Mouse (Mus musculus) MEL (cell line): ENCODE data around the gene Klf12. TPM values are rescaled to one million over a fixed set of nuclear protein-coding genes. Genes with fewer than 3 reads are reported as not detected.

Experiments
- DNase-seq: peaks from one replicate; pipeline ENCODE4 v3.0.0; 2011; ENCODE audit warnings: low read depth, low spot score
- H3K27ac ChIP-seq: 2 replicates; pipeline ENCODE4 v1.5.1; 2012; ENCODE audit warnings: low read depth, mild to moderate bottlenecking, control low read depth, low read length, moderate library complexity; ENCODE audit not compliant: control insufficient read depth
- H3K27me3 ChIP-seq, 2 experiments: fragments of 150-350 bp in 1 of 2; sonication (generic) in 1 of 2; 2 replicates each; pipeline ENCODE4 v1.6.1; 2012; ENCODE audit warnings: low read length in 2 of 2, mild to moderate bottlenecking in 2 of 2, improper control_type of control experiment in 1 of 2, moderate library complexity in 1 of 2; ENCODE audit not compliant: insufficient read depth in 2 of 2, control insufficient read depth in 1 of 2
- H3K36me3 ChIP-seq, 2 experiments: 2 replicates each; pipeline ENCODE4 v1.6.1; 2012 to 2014; ENCODE audit warnings: low read length in 2 of 2, improper control_type of control experiment in 1 of 2, inconsistent platforms in 1 of 2, mild to moderate bottlenecking in 1 of 2; ENCODE audit not compliant: insufficient read depth in 2 of 2, control insufficient read depth in 1 of 2
- H3K4me1 ChIP-seq, 2 experiments: fragments of 150-350 bp in 1 of 2; sonication (generic) in 1 of 2; 2 replicates each; pipeline ENCODE4 v1.6.1; 2012; ENCODE audit warnings: low read length in 2 of 2, improper control_type of control experiment in 1 of 2, mild to moderate bottlenecking in 1 of 2; ENCODE audit not compliant: insufficient read depth in 2 of 2, control insufficient read depth in 1 of 2
- H3K4me3 ChIP-seq, 2 experiments: fragments of 150-350 bp in 1 of 2; sonication (generic) in 1 of 2; 2 replicates each; pipeline ENCODE4 v1.5.1; 2012; ENCODE audit warnings: low read depth in 2 of 2, low read length in 2 of 2, mild to moderate bottlenecking in 2 of 2, moderate library complexity in 2 of 2, control low read depth in 1 of 2, improper control_type of control experiment in 1 of 2; ENCODE audit not compliant: control insufficient read depth in 1 of 2, insufficient read depth in 1 of 2
- H3K79me2 ChIP-seq: 2 replicates; pipeline ENCODE4 v1.6.1; 2012; ENCODE audit warnings: mild to moderate bottlenecking, low read length, moderate library complexity; ENCODE audit not compliant: control insufficient read depth, poor library complexity, insufficient read depth
- H3K9ac ChIP-seq: 2 replicates; pipeline ENCODE4 v1.6.1; 2012; ENCODE audit warnings: low read depth, mild to moderate bottlenecking, control low read depth, low read length, moderate library complexity; ENCODE audit not compliant: control insufficient read depth, poor library complexity, severe bottlenecking
- H3K9me3 ChIP-seq: fragments of 150-350 bp; sonication (generic); replicated peaks from 2 replicates; pipeline ENCODE4 v1.6.1; 2012; ENCODE audit warnings: mild to moderate bottlenecking, low read length, improper control_type of control experiment, moderate library complexity; ENCODE audit not compliant: insufficient read depth
- BHLHE40 ChIP-seq: IDR thresholded peaks from 2 replicates; pipeline ENCODE4 v1.6.1; 2012; ENCODE audit warnings: low read depth, mild to moderate bottlenecking, inconsistent platforms, low read length, improper control_type of control experiment, borderline replicate concordance
- CHD2 ChIP-seq: IDR thresholded peaks from 2 replicates; pipeline ENCODE4 v1.6.1; 2011; ENCODE audit warnings: low read length, improper control_type of control experiment
- E2F4 ChIP-seq: IDR thresholded peaks from 2 replicates; pipeline ENCODE4 v1.6.1; 2011; ENCODE audit warnings: low read depth, low read length, improper control_type of control experiment, borderline replicate concordance
- EP300 ChIP-seq, 2 experiments: IDR thresholded peaks; 2 replicates each; pipeline ENCODE4 v1.6.1; 2011; ENCODE audit warnings: improper control_type of control experiment in 2 of 2, low read length in 2 of 2, low read depth in 1 of 2, mild to moderate bottlenecking in 1 of 2
- ETS1 ChIP-seq: IDR thresholded peaks from 2 replicates; pipeline ENCODE4 v1.6.1; 2012; ENCODE audit warnings: low read depth, mild to moderate bottlenecking, inconsistent platforms, low read length, improper control_type of control experiment, moderate library complexity
- GATA1 ChIP-seq: IDR thresholded peaks from 2 replicates; pipeline ENCODE4 v1.6.1; 2011; ENCODE audit warnings: low read depth, low read length, improper control_type of control experiment
- HCFC1 ChIP-seq: IDR thresholded peaks from 2 replicates; pipeline ENCODE4 v1.6.1; 2012; ENCODE audit warnings: low read depth, mild to moderate bottlenecking, inconsistent platforms, low read length, improper control_type of control experiment, moderate library complexity
- JUND ChIP-seq: IDR thresholded peaks from 2 replicates; pipeline ENCODE4 v1.6.1; 2011; ENCODE audit warnings: low read depth, mild to moderate bottlenecking, improper control_type of control experiment, low read length
- MAFK ChIP-seq: IDR thresholded peaks from 2 replicates; pipeline ENCODE4 v1.6.1; 2011; ENCODE audit warnings: low read depth, mild to moderate bottlenecking, low read length, improper control_type of control experiment, borderline replicate concordance
- MAX ChIP-seq: IDR thresholded peaks from 2 replicates; pipeline ENCODE4 v1.6.1; 2011; ENCODE audit warnings: low read length, improper control_type of control experiment
- MEF2A ChIP-seq: IDR thresholded peaks from 2 replicates; pipeline ENCODE4 v1.6.1; 2014; ENCODE audit warnings: low read depth, mild to moderate bottlenecking, inconsistent platforms, low read length, improper control_type of control experiment; ENCODE audit not compliant: poor library complexity, insufficient replicate concordance, severe bottlenecking; ENCODE audit errors: extremely low read depth
- MXI1 ChIP-seq: IDR thresholded peaks from 2 replicates; pipeline ENCODE4 v1.6.1; 2011; ENCODE audit warnings: mild to moderate bottlenecking, low read depth, low read length, improper control_type of control experiment
- MYC ChIP-seq: IDR thresholded peaks from 2 replicates; pipeline ENCODE4 v1.6.1; 2011; ENCODE audit warnings: low read depth, mild to moderate bottlenecking, low read length, improper control_type of control experiment, moderate library complexity
- NELFE ChIP-seq: IDR thresholded peaks from 2 replicates; pipeline ENCODE4 v1.6.1; 2011; ENCODE audit warnings: low read depth, low read length, improper control_type of control experiment
- NRF1 ChIP-seq: IDR thresholded peaks from 2 replicates; pipeline ENCODE4 v1.6.1; 2014; ENCODE audit warnings: low read depth, mild to moderate bottlenecking, inconsistent platforms, low read length, improper control_type of control experiment, moderate library complexity; ENCODE audit not compliant: poor library complexity, insufficient read depth, severe bottlenecking
- POLR2A ChIP-seq, 2 experiments: IDR thresholded peaks; 2 replicates each; pipeline ENCODE4 v1.6.1; 2011 to 2012; ENCODE audit warnings: low read length in 2 of 2, mild to moderate bottlenecking in 2 of 2, control low read depth in 1 of 2, improper control_type of control experiment in 1 of 2, low read depth in 1 of 2, moderate library complexity in 1 of 2; ENCODE audit not compliant: control insufficient read depth in 1 of 2, insufficient read depth in 1 of 2, poor library complexity in 1 of 2
- RCOR1 ChIP-seq: IDR thresholded peaks from 2 replicates; pipeline ENCODE4 v1.6.1; 2012; ENCODE audit warnings: low read depth, mild to moderate bottlenecking, inconsistent platforms, low read length, improper control_type of control experiment
- SIN3A ChIP-seq: IDR thresholded peaks from 2 replicates; pipeline ENCODE4 v1.6.1; 2012; ENCODE audit warnings: low read length, improper control_type of control experiment, inconsistent platforms
- SMC3 ChIP-seq: IDR thresholded peaks from 2 replicates; pipeline ENCODE4 v1.6.1; 2011; ENCODE audit warnings: low read depth, low read length, improper control_type of control experiment
- TAL1 ChIP-seq: IDR thresholded peaks from 2 replicates; pipeline ENCODE4 v1.6.1; 2012; ENCODE audit warnings: mild to moderate bottlenecking, inconsistent platforms, low read length, moderate library complexity, mixed read lengths
- TBP ChIP-seq: IDR thresholded peaks from 2 replicates; pipeline ENCODE4 v1.8.0; 2011; ENCODE audit warnings: low read depth, low read length, improper control_type of control experiment
- TCF12 ChIP-seq: IDR thresholded peaks from 2 replicates; pipeline ENCODE4 v1.6.1; 2014; ENCODE audit warnings: low read depth, mild to moderate bottlenecking, inconsistent platforms, low read length, improper control_type of control experiment, moderate library complexity
- UBTF ChIP-seq: IDR thresholded peaks from 2 replicates; pipeline ENCODE4 v1.6.1; 2012; ENCODE audit warnings: low read depth, mild to moderate bottlenecking, inconsistent platforms, low read length, improper control_type of control experiment, moderate library complexity, borderline replicate concordance; ENCODE audit not compliant: insufficient read depth
- USF1 ChIP-seq: IDR thresholded peaks from 2 replicates; pipeline ENCODE4 v1.6.1; 2014; ENCODE audit warnings: low read depth, mild to moderate bottlenecking, inconsistent platforms, low read length, improper control_type of control experiment, moderate library complexity
- ZKSCAN1 ChIP-seq: IDR thresholded peaks from 2 replicates; pipeline ENCODE4 v1.6.1; 2012; ENCODE audit warnings: low read depth, mild to moderate bottlenecking, inconsistent platforms, low read length, improper control_type of control experiment, moderate library complexity
- ZMIZ1 ChIP-seq: IDR thresholded peaks from 2 replicates; pipeline ENCODE4 v1.6.1; 2012; ENCODE audit warnings: low read depth, mild to moderate bottlenecking, inconsistent platforms, low read length, improper control_type of control experiment, moderate library complexity
- ZNF384 ChIP-seq: IDR thresholded peaks from 2 replicates; pipeline ENCODE4 v1.6.1; 2012; ENCODE audit warnings: low read depth, mild to moderate bottlenecking, inconsistent platforms, low read length, improper control_type of control experiment
- polyA plus RNA-seq, 2 experiments: library from polyadenylated mRNA; stranded (reverse) in 1 of 2; unstranded in 1 of 2; fragments of >175 nt in 1 of 2; fragments of >200 nt in 1 of 2; gene quantifications; 2 replicates each; pipeline versions ENCODE4 v1.2.1 to v1.2.4; 2012; ENCODE audit warnings: low replicate concordance in 2 of 2, low read depth in 1 of 2; ENCODE audit not compliant: insufficient read length in 2 of 2, insufficient read depth in 1 of 2, missing spikeins in 1 of 2
- total RNA-seq: library from RNA; depleted of rRNA; stranded (reverse); fragments of 300-350 nt; gene quantifications from 2 replicates; pipeline ENCODE4 v1.2.3, GENCODE M21; 2012

Klf12 gene
- total and polyA plus RNA-seq, 3 experiments = 0.42 to 1.2 TPM; not detected in 1

GRCm38 (mm10) chr14:99850350-99850749 is 434.1 kb downstream of the Klf12 start:
- Histone ChIP-seq H3K27me3 (no peaks in the 10 kb centered on the region), H3K4me1 (peaks cover 19 to 32% of the 10 kb centered on the region in 2 experiments), H3K27ac (no peak overlapping the region), H3K9ac (no peak overlapping the region), H3K79me2 (no peaks in the 10 kb centered on the region), H3K36me3 (peaks cover 0 to 18% of the 10 kb centered on the region in 2 experiments; a peak in 2 of 4 replicates), H3K4me3 (no peak overlapping the region), H3K9me3 (no peaks in the 10 kb centered on the region)
- TF ChIP-seq ZKSCAN1 (no peak), TCF12 (no peak), GATA1 (no peak), HCFC1 (no peak), NRF1 (no peak), TBP (no peak), SIN3A (no peak), ZNF384 (no peak)
- no peak for DNase-seq

GRCm38 (mm10) chr14:99847502-99847901 is 437.0 kb downstream of the Klf12 start:
- Histone ChIP-seq H3K9ac (no peak overlapping the region), H3K79me2 (no peaks in the 10 kb centered on the region), H3K4me1 (peaks cover 16 to 17% of the 10 kb centered on the region in 2 experiments; a peak in 3 of 4 replicates), H3K27ac (peak overlapping the region; percentile 36), H3K27me3 (no peaks in the 10 kb centered on the region), H3K36me3 (peaks cover 0 to 10% of the 10 kb centered on the region in 2 experiments; a peak in 2 of 4 replicates), H3K9me3 (no peaks in the 10 kb centered on the region), H3K4me3 (no peak overlapping the region)
- 0 out of 2 replicates have a peak, but pooled peaks have one; percentile 40 for TF ChIP-seq SIN3A
- no peak for TF ChIP-seq CHD2
- peak; percentile 38; the same call in 1 of the 2 replicates for TF ChIP-seq MAFK
- 0 out of 2 replicates have a peak, but pooled peaks have one; percentile 35 for TF ChIP-seq HCFC1
- no peak for TF ChIP-seq NELFE
- no peak for TF ChIP-seq NRF1
- TF ChIP-seq MYC = peak; percentile 51; the same call in 1 of the 2 replicates
- peak; percentile 95 for TF ChIP-seq TCF12
- peak; percentile 72 for TF ChIP-seq ETS1
- no peak for TF ChIP-seq USF1
- TF ChIP-seq ZMIZ1 = no peak
- TF ChIP-seq SMC3 = no peak
- no peak for TF ChIP-seq JUND
- peak; percentile 46; the same call in 1 of the 2 replicates for TF ChIP-seq MXI1
- peak; percentile 41; the same call in 1 of the 2 replicates for TF ChIP-seq MEF2A
- peak; percentile 92 for TF ChIP-seq GATA1
- TF ChIP-seq TAL1 = peak; percentile 65
- peak; percentile 92 to 94 for TF ChIP-seq EP300 (IDR thresholded peaks at IDR 0.05; ENCODE audit: low read depth in 1 of 2, low read length in 2 of 2)
- no peak for TF ChIP-seq UBTF
- no peak for TF ChIP-seq POLR2A (IDR thresholded peaks at IDR 0.05; ENCODE audit: control insufficient read depth in 1 of 2, insufficient read depth in 1 of 2, low read depth in 1 of 2, low read length in 2 of 2, poor library complexity in 1 of 2)
- peak; percentile 35; the same call in 1 of the 2 replicates for TF ChIP-seq MAX
- no peak for TF ChIP-seq E2F4
- TF ChIP-seq RCOR1 = peak; percentile 87
- peak; percentile 50; the same call in 1 of the 2 replicates for TF ChIP-seq BHLHE40
- DNase-seq = peak; percentile 86
